Mouse (Mus musculus): Measurements from ENCODE around the gene Pkn1. TPM values are rescaled to one million over a fixed set of nuclear protein-coding genes. Genes with fewer than 3 reads are reported as not detected.

Pkn1 gene
- polyA plus RNA-seq, 1 experiment = 174 TPM

- Histone ChIP-seq H3K4me1 (ENCODE audit: control insufficient read depth, insufficient read depth, low read length) (no peaks in the 10 kb centered on the region), H3K4me3 (ENCODE audit: insufficient read depth, low read length) (no peak overlapping the region), H3K27ac (ENCODE audit: insufficient read depth, low read depth, low read length) (no peak overlapping the region)
- no peak for TF ChIP-seq POLR2A (IDR thresholded peaks at IDR 0.05; ENCODE audit: borderline replicate concordance, low read depth, low read length)
- no peak for TF ChIP-seq CTCF (IDR thresholded peaks at IDR 0.05; ENCODE audit: low read depth, low read length)
Measured at GRCm38 (mm10) chr8:83639649-83640048, 59.3 kb downstream of the Pkn1 start.

GRCm38 (mm10) chr8:83638856-83639255 lies 60.1 kb downstream of the Pkn1 start:
- Histone ChIP-seq H3K27ac (ENCODE audit: insufficient read depth, low read depth, low read length) (no peak overlapping the region), H3K4me1 (ENCODE audit: control insufficient read depth, insufficient read depth, low read length) (no peaks in the 10 kb centered on the region), H3K4me3 (ENCODE audit: insufficient read depth, low read length) (no peak overlapping the region)
- no peak for TF ChIP-seq CTCF (IDR thresholded peaks at IDR 0.05; ENCODE audit: low read depth, low read length)
- no peak for TF ChIP-seq POLR2A (IDR thresholded peaks at IDR 0.05; ENCODE audit: borderline replicate concordance, low read depth, low read length)

DNA sequence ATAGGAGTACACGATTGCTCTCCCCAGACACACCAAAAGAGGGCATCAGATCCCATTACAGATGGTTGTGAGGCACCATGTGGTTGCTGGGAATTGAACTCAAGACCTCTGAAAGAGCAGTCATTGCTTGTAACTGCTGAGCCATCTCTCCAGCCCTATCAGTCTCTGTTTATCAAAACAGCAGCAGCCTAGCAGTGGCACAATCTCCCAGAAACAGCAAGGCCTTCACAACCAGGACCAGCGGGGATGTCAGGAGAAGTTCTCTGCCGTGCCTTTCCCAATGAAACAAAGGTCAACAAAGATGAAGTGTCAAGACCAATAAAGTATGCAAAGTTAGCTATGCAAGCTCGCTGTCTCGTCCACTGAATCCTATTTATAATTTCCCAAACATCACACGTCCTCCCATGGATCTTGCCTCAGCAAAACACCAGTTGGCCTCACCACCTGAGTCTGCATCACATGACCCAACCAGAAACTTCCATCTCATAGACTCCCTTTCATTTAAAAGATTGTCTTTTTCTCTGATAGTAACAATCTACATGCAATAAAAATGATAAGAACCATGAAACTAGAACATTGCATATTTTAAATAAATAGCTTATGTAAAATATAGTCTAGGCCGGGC lies 66.8 kb downstream of the Pkn1 start:
- Histone ChIP-seq H3K4me1 (ENCODE audit: control insufficient read depth, insufficient read depth, low read length) (no peaks in the 10 kb centered on the region), H3K4me3 (ENCODE audit: insufficient read depth, low read length) (no peak overlapping the region), H3K27ac (ENCODE audit: insufficient read depth, low read depth, low read length) (no peak overlapping the region)
- no peak for TF ChIP-seq CTCF (IDR thresholded peaks at IDR 0.05; ENCODE audit: low read depth, low read length)
- TF ChIP-seq POLR2A (IDR thresholded peaks at IDR 0.05; ENCODE audit: borderline replicate concordance, low read depth, low read length) = no peak

DNA sequence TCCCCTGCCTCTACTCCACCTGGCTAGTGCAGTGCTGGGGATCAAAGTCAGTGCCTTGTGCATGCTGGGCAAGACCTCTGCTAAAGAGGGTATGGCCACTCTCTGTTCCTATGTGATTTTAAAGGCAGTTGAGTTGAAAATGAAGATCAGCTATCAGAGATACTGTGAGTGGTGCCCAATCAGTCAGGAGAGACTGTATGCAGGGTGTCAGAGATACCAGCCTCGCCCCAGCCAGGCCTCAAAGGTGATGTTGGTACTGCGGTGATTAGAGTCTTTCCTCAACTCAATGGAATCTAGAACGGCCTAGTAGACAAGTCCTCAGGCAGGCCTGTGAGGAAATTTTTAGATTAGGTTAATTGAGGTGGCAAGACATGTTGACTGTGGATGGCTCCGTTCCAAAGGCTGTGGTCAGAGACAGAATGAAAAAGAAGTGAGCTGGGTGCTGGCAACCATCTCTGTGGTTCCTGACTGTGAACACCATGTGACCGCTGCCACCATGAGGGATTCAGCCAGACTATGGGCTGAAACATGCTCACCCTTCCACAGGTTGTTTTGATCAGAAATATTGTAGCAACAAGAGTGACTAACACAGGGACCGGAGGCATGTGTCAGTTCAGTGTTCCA lies 73.2 kb downstream of the Pkn1 start:
- H3K4me1 ChIP-seq (ENCODE audit: control insufficient read depth, insufficient read depth, low read length) = 0 out of 2 replicates have a peak, but pooled peaks cover 2% of the 10 kb centered on the region
- no peak for TF ChIP-seq POLR2A (IDR thresholded peaks at IDR 0.05; ENCODE audit: borderline replicate concordance, low read depth, low read length)
- TF ChIP-seq CTCF (IDR thresholded peaks at IDR 0.05; ENCODE audit: low read depth, low read length) = no peak

GRCm38 (mm10) chr8:83624739-83625138 lies 74.2 kb downstream of the Pkn1 start:
- TF ChIP-seq CTCF (IDR thresholded peaks at IDR 0.05; ENCODE audit: low read depth, low read length) (0 out of 2 replicates have a peak, but pooled peaks have one; percentile 31), POLR2A (IDR thresholded peaks at IDR 0.05; ENCODE audit: borderline replicate concordance, low read depth, low read length) (no peak)
- H3K27ac ChIP-seq (ENCODE audit: insufficient read depth, low read depth, low read length) = no peak overlapping the region
- 0 out of 2 replicates have a peak, but pooled peaks cover 2% of the 10 kb centered on the region for H3K4me1 ChIP-seq (ENCODE audit: control insufficient read depth, insufficient read depth, low read length)
- no peak overlapping the region for H3K4me3 ChIP-seq (ENCODE audit: insufficient read depth, low read length)

More for the DNA sequence above, 73.2 kb downstream of the Pkn1 start:
- H3K27ac ChIP-seq (ENCODE audit: insufficient read depth, low read depth, low read length) = no peak overlapping the region
- no peak overlapping the region for H3K4me3 ChIP-seq (ENCODE audit: insufficient read depth, low read length)

DNA sequence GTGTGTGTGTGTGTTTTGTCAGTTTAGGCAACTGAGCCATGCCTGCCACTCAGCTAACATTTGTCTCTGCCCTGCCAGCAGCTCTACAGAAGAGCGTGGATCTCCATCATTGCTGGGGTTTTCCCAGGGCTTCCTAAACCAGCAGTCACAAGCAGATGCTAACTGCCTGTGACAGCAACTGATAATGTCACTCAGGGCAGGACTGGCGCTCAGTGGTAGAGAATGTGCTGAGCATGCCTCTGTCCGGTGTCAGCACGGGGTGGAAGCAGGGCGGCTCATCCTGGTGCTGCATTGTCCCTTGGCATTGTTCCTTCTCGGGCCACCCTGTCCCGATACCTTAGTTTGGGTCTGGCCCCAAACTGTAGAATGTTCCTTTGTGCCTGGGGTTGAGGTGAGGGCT lies 75.4 kb downstream of the Pkn1 start:
- Histone ChIP-seq H3K4me3 (ENCODE audit: insufficient read depth, low read length) (no peak overlapping the region), H3K4me1 (ENCODE audit: control insufficient read depth, insufficient read depth, low read length) (0 out of 2 replicates have a peak, but pooled peaks cover 2% of the 10 kb centered on the region), H3K27ac (ENCODE audit: insufficient read depth, low read depth, low read length) (no peak overlapping the region)
- TF ChIP-seq CTCF (IDR thresholded peaks at IDR 0.05; ENCODE audit: low read depth, low read length) (no peak), POLR2A (IDR thresholded peaks at IDR 0.05; ENCODE audit: borderline replicate concordance, low read depth, low read length) (no peak)

GRCm38 (mm10) chr8:83622389-83622989 lies 76.5 kb downstream of the Pkn1 start:
- 0 out of 2 replicates have a peak, but pooled peaks cover 2% of the 10 kb centered on the region for H3K4me1 ChIP-seq (ENCODE audit: control insufficient read depth, insufficient read depth, low read length)
- no peak overlapping the region for H3K27ac ChIP-seq (ENCODE audit: insufficient read depth, low read depth, low read length)
- TF ChIP-seq CTCF (IDR thresholded peaks at IDR 0.05; ENCODE audit: low read depth, low read length) = peak; percentile 83
- no peak for TF ChIP-seq POLR2A (IDR thresholded peaks at IDR 0.05; ENCODE audit: borderline replicate concordance, low read depth, low read length)
- H3K4me3 ChIP-seq (ENCODE audit: insufficient read depth, low read length) = peak overlapping the region; percentile 32

DNA sequence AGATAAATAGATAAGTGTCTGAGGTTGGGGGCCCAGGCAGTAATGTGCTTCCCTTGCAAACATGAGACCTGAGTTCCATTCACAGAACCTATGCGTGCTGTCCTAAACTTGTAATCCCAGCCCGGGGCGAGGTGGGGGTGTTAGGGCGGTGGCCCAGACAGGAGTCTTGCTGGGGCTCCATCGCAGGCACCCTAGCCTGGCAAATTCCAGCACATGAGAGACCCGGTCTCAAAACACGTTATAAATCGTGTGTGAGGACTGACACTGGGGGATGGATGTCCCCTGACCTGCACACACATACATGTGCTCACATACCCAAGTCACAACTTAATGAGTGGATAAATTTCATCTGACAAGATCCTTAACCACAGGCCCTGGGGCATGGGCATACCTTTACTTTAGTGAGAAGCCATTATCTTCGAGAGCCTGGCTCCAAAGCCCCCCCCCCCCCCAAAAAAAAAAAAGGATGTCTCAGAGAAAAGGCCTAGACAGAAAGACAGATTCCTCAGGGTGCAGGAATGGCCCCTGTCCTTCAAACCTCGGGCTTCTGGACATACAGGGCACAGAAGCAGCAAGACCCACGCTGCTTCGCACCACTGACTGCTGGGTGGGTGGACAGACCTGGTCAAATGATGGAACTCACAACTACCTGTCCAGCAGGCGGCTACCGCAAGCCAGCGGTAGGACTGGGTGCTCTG lies 77.1 kb downstream of the Pkn1 start:
- TF ChIP-seq POLR2A (IDR thresholded peaks at IDR 0.05; ENCODE audit: borderline replicate concordance, low read depth, low read length) (no peak), CTCF (IDR thresholded peaks at IDR 0.05; ENCODE audit: low read depth, low read length) (no peak)
- Histone ChIP-seq H3K4me3 (ENCODE audit: insufficient read depth, low read length) (peak overlapping the region; percentile 32), H3K4me1 (ENCODE audit: control insufficient read depth, insufficient read depth, low read length) (0 out of 2 replicates have a peak, but pooled peaks cover 2% of the 10 kb centered on the region), H3K27ac (ENCODE audit: insufficient read depth, low read depth, low read length) (no peak overlapping the region)

- TF ChIP-seq CTCF (IDR thresholded peaks at IDR 0.05; ENCODE audit: low read depth, low read length) (no peak), POLR2A (IDR thresholded peaks at IDR 0.05; ENCODE audit: borderline replicate concordance, low read depth, low read length) (no peak)
- Histone ChIP-seq H3K4me1 (ENCODE audit: control insufficient read depth, insufficient read depth, low read length) (0 out of 2 replicates have a peak, but pooled peaks cover 2% of the 10 kb centered on the region), H3K27ac (ENCODE audit: insufficient read depth, low read depth, low read length) (no peak overlapping the region), H3K4me3 (ENCODE audit: insufficient read depth, low read length) (no peak overlapping the region)
Measured at GRCm38 (mm10) chr8:83619568-83620285, 79.3 kb downstream of the Pkn1 start.
